Mouse (Mus musculus) ES-Bruce4 (cell line): Measurements from ENCODE around the gene Coro1b.
A peak's percentile ranks its signal among the peaks of the same experiment; 100 is the strongest.

Source experiments
- CTCF ChIP-seq: IDR thresholded peaks from one replicate; pipeline ENCODE4 v1.8.1; 2011; ENCODE audit warnings: low read depth, low read length
- EP300 ChIP-seq: IDR thresholded peaks from 2 replicates; pipeline ENCODE4 v1.6.1; 2011; ENCODE audit warnings: low read depth, low read length; ENCODE audit not compliant: insufficient read depth
- POLR2A ChIP-seq: IDR thresholded peaks from one replicate; pipeline ENCODE4 v1.8.1; 2011; ENCODE audit warnings: low read length; ENCODE audit not compliant: insufficient read depth

DNA sequence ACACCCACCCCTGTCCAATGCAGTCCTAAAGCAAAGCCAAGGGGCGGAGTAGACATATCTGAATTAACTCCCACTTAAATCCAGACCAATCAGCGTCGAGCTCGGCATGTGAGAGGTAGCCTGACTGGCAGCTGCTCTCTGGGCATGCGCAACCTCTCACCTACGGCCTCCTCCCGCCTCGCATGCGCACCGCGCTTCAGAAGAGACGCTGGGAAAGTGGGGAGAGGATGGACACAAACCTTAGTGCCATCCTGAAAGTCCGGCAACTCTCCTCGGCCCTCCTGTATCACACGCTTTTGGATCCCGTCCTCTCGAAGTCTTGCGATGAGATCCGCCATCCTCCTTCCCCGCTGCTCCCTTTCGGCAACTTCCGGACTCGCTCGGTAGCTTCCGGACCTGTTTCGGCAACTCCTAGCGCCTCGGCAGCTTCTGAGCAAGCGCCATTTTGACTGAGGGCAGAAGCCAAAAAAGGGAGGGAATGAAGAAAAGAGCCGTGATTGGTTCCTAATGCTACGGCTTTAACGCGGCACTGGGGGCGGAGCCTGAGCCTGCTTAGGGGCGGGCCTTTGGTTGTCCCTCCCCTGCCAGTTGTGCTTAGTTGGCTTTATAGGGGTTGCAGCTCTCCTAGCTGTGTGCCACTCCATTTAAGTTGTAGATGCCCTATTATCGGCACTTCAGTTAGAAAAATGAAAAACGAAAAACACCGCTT, 27.2 kb upstream of the Coro1b start:
- TF ChIP-seq POLR2A (peak; percentile 58), EP300 (0 out of 2 replicates have a peak, but pooled peaks have one; percentile 15), CTCF (no peak)
